Mouse (Mus musculus) liver, embryonic 16.5 days (tissue): ENCODE results near the gene Cntrl. TPM values are rescaled to one million over a fixed set of nuclear protein-coding genes. Genes with fewer than 3 reads are reported as not detected.

Source experiments
- ATAC-seq: fragments of 200-750 bp; cut with Nextera tagmentation; 2 replicates; pipeline ENCODE4 v1.8.0; 2017; ENCODE audit warnings: low read depth, mild to moderate bottlenecking, moderate number of reproducible peaks, moderate library complexity
- H3K27ac ChIP-seq: fragments of 300-500 bp; sonication (generic); 2 replicates; pipeline ENCODE4 v1.5.1; 2014; ENCODE audit warnings: mild to moderate bottlenecking, low read length
- H3K27me3 ChIP-seq: fragments of 300-500 bp; sonication (generic); 2 replicates; pipeline ENCODE4 v1.6.1; 2014; ENCODE audit warnings: low read depth, low read length, mixed read lengths; ENCODE audit not compliant: control insufficient read depth, insufficient read depth
- H3K36me3 ChIP-seq: fragments of 300-500 bp; sonication (generic); 2 replicates; pipeline ENCODE4 v1.6.1; 2014; ENCODE audit warnings: mild to moderate bottlenecking; ENCODE audit not compliant: control insufficient read depth, insufficient read depth
- H3K4me1 ChIP-seq: fragments of 300-500 bp; sonication (generic); 2 replicates; pipeline ENCODE4 v1.6.1; 2014; ENCODE audit warnings: low read depth, low read length, mixed read lengths; ENCODE audit not compliant: control insufficient read depth
- H3K4me2 ChIP-seq: fragments of 300-500 bp; sonication (generic); 2 replicates; pipeline ENCODE4 v1.6.1; 2014; ENCODE audit warnings: low read depth, low read length, mixed read lengths
- H3K4me3 ChIP-seq: fragments of 300-500 bp; sonication (generic); 2 replicates; pipeline ENCODE4 v1.5.1; 2014; ENCODE audit warnings: low read depth, mild to moderate bottlenecking, low read length
- H3K9ac ChIP-seq: fragments of 300-500 bp; sonication (generic); 2 replicates; pipeline ENCODE4 v1.6.1; 2014; ENCODE audit warnings: low read depth, low read length
- H3K9me3 ChIP-seq: fragments of 300-500 bp; sonication (generic); replicated peaks from 2 replicates; pipeline ENCODE4 v1.6.1; 2016; ENCODE audit warnings: low read length; ENCODE audit not compliant: control insufficient read depth
- WGBS: fragments of 180-500 bp; shearing (Covaris S2); extraction: QIAGEN DNeasy Blood & Tissue Kit; methylation state at CpG from one replicate; pipeline ENCODE4 v1.1.7; 2014; ENCODE audit not compliant: insufficient replicate concordance; 5-methylcytosine and 5-hydroxymethylcytosine counted together
- polyA plus RNA-seq: library from polyadenylated mRNA; unstranded; fragments of >200 nt; fragmentation: Nextera tagmentation; extraction: Ambion mirVana; gene quantifications from 2 replicates; pipeline ENCODE4 v1.2.1, GENCODE M21; 2015

Gene Cntrl
- polyA plus RNA-seq, 1 experiment from 2014 or later, result 7.9 TPM

DNA sequence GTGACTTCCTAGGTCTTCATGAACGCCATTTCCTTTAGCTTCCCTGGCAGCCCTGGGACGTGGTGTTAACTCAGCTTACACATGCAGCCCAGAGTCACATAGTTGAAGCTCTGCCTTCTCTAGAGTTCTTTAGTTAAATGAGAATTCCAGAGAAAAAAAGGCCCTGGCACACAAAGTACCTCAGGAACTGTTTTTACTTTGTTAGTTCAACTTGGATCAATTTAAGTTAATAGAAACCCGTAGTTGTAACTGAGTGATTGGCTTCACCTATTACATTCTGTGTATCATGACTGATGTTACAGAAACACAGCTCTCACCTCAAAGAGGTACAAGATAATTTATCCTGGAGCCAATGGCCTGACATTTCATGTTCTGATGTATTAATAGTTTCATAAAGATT, 49.1 kb downstream of the Cntrl start:
- no peak overlapping the region for H3K4me3 ChIP-seq
- peaks cover 17% of the 10 kb centered on the region; the same call in 1 of the 2 replicates for H3K36me3 ChIP-seq
- ATAC-seq, result no peak
- WGBS, result 69% methylated on average over 3 of the region's 3 CpGs
- no peaks in the 10 kb centered on the region for H3K9me3 ChIP-seq
- H3K27ac ChIP-seq, result no peak overlapping the region
- no peak overlapping the region for H3K9ac ChIP-seq
- H3K4me2 ChIP-seq, result no peak overlapping the region
- no peaks in the 10 kb centered on the region for H3K27me3 ChIP-seq
- no peaks in the 10 kb centered on the region for H3K4me1 ChIP-seq

DNA sequence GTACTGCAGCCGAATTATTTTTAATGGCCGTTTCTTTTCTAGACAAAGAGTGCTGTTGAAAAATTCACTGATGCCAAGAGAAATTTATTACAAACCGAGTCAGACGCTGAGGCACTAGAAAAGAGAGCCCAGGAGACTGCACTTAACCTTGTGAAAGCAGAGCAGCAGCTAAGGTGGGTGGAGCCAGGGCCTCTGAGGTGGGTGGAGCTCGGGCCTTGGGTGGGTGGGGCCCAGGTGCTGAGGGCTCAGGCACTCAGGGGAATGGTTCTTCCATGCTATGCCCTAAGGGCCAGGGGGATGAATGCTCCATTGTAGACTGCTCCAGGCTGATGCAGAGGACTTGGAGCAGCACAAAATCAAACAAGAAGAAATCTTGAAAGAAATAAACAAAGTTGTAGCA, 50.9 kb downstream of the Cntrl start:
- no peak overlapping the region for H3K4me2 ChIP-seq
- 47% methylated on average over 5 of the region's 5 CpGs for WGBS
- no peak overlapping the region for H3K27ac ChIP-seq
- ATAC-seq, result 0 out of 2 replicates have a peak, but pooled peaks have one; percentile 35
- H3K36me3 ChIP-seq, result peaks cover 16% of the 10 kb centered on the region; the same call in 1 of the 2 replicates
- H3K4me3 ChIP-seq, result no peak overlapping the region
- no peaks in the 10 kb centered on the region for H3K27me3 ChIP-seq
- H3K9me3 ChIP-seq, result no peaks in the 10 kb centered on the region
- no peaks in the 10 kb centered on the region; the same call in 1 of the 2 replicates for H3K4me1 ChIP-seq
- no peak overlapping the region for H3K9ac ChIP-seq

DNA sequence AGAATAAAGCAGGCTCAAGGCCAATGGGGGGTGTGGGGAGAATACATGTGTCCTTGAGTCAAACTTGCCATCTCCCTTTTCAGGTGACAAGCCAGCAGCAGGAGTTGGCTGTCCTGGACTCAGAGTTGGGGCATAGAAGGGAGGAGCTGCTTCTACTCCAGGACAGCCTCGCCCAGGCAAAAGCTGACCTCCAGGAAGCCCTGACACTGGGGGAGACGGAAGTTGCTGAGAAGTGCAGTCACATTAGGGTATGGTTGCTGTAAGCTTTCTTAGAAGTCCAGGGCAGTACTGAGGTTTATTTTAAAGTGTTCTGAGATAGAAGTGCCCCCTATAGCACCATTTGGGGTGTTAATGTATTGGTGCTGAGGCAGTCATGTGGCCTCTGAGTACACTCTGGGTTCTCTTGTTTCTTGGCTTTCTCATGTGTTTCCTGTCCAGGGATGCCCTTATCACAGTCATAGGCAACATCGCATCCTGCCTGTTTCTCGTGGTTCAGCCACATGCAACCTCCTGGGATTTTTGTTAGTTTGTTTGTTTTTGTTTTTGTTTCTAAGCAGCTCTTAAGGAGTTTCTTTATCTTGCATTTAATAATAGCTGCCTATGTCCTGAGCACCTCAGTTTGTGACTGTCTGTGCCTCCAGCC, 52.7 kb downstream of the Cntrl start:
- peaks cover 5% of the 10 kb centered on the region for H3K36me3 ChIP-seq
- H3K4me3 ChIP-seq, result no peak overlapping the region
- no peak for ATAC-seq
- no peak overlapping the region for H3K4me2 ChIP-seq
- H3K9ac ChIP-seq, result no peak overlapping the region
- no peaks in the 10 kb centered on the region for H3K27me3 ChIP-seq
- no peaks in the 10 kb centered on the region; the same call in 1 of the 2 replicates for H3K4me1 ChIP-seq
- H3K27ac ChIP-seq, result peak overlapping the region; percentile 29; the same call in 1 of the 2 replicates
- no peaks in the 10 kb centered on the region for H3K9me3 ChIP-seq
- 56% methylated on average over 4 of the region's 4 CpGs for WGBS

DNA sequence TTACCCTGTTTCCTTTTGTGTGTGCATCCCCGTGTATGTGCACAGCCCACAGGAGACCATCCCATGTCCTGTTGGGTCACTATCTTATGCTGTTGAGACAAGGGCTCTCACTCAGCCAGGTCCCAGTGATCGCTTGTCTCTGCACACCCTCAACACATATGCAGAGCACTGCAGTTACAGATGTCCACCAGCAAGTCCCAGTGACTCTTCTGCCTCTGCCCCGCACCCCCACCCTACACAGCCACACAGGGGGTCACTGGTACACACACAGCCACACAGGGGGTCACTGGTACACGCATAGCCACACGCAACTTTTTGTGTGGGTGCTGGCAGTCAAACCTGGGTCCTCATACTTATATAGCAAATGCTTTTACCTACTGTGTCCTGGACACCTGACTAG, 54.1 kb downstream of the Cntrl start:
- Histone ChIP-seq H3K4me2 (no peak overlapping the region), H3K27me3 (no peaks in the 10 kb centered on the region), H3K9me3 (no peaks in the 10 kb centered on the region), H3K9ac (no peak overlapping the region), H3K27ac (no peak overlapping the region), H3K4me1 (no peaks in the 10 kb centered on the region; the same call in 1 of the 2 replicates), H3K4me3 (no peak overlapping the region), H3K36me3 (peaks cover 5% of the 10 kb centered on the region)
- ATAC-seq, result no peak
- 77% methylated on average over 5 of the region's 5 CpGs for WGBS

DNA sequence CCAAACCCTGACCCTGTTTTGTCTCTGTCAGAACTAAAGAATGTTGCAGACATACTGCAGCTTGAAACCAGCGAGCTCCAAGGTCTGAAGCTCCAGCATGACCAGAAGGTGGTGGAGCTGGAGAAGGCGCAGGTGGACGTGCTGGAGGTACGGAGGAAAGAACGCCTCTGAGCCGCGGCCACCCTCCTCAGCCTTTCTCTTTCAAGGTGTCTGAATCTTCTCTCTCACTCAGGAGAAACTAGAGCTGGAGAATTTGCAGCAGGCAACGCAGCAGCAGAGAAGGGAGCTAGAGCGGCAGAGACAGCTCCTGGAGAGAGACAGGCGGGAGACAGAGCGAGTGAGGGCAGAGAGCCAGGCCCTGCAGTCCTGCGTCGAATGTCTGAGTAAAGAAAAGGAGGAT, 56.1 kb downstream of the Cntrl start:
- 85% methylated on average over 13 of the region's 13 CpGs for WGBS
- no peaks in the 10 kb centered on the region; the same call in 1 of the 2 replicates for H3K4me1 ChIP-seq
- no peak overlapping the region for H3K27ac ChIP-seq
- no peak overlapping the region for H3K9ac ChIP-seq
- ATAC-seq, result no peak
- H3K9me3 ChIP-seq, result no peaks in the 10 kb centered on the region
- H3K36me3 ChIP-seq, result no peaks in the 10 kb centered on the region; the same call in none of the 2 replicates
- no peaks in the 10 kb centered on the region for H3K27me3 ChIP-seq
- no peak overlapping the region for H3K4me3 ChIP-seq
- no peak overlapping the region for H3K4me2 ChIP-seq

DNA sequence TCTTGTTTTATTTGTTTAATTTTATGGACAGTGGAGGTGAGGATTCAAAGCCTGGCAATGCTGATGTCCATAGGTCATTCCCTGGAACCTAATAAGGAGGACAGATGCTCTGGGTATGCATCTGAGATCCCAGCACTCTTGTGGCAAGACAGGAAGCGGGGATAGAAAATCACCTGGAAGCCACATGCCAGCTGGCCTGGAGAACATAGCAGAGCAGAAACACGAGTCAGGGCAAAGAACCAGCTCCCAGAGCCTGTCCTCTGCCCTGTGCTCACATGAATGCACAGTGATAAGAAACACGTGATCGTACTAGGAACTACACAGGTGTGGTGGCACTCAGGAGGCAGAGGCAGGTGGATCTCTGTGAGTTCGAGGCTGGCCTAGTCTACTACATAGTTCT, 57.5 kb downstream of the Cntrl start:
- no peak overlapping the region for H3K27ac ChIP-seq
- no peak overlapping the region for H3K4me2 ChIP-seq
- 82% methylated on average over 5 of the region's 5 CpGs for WGBS
- no peak overlapping the region for H3K4me3 ChIP-seq
- no peak overlapping the region for H3K9ac ChIP-seq
- no peaks in the 10 kb centered on the region; the same call in 1 of the 2 replicates for H3K4me1 ChIP-seq
- H3K9me3 ChIP-seq, result no peaks in the 10 kb centered on the region
- no peak for ATAC-seq
- H3K27me3 ChIP-seq, result no peaks in the 10 kb centered on the region
- H3K36me3 ChIP-seq, result peaks cover 7% of the 10 kb centered on the region

DNA sequence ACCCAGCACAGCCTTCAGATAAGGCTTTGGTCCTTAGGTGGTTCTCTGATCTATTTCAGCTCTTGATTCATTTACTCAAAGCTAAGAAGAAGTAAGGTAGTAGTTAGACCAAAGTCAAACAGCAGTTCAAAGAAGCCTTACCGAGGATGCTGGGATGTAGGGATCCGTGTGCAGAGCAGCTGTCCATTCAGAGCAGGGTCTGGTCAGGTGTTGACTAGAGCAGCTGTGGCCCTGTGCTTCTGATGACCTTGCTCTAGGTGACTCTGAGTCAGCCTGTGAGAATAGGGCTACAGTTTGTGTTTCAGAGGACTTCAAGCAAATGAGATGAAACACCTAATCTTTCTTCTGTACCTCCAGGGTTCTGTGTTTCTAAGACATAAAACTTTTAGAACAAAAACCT, 60.2 kb downstream of the Cntrl start:
- Histone ChIP-seq H3K4me2 (no peak overlapping the region), H3K9me3 (no peaks in the 10 kb centered on the region), H3K4me1 (peaks cover 1% of the 10 kb centered on the region; the same call in 1 of the 2 replicates), H3K4me3 (no peak overlapping the region), H3K27me3 (no peaks in the 10 kb centered on the region), H3K27ac (no peak overlapping the region), H3K36me3 (peaks cover 20% of the 10 kb centered on the region), H3K9ac (no peak overlapping the region)
- 78% methylated on average over 2 of the region's 2 CpGs for WGBS
- no peak for ATAC-seq

DNA sequence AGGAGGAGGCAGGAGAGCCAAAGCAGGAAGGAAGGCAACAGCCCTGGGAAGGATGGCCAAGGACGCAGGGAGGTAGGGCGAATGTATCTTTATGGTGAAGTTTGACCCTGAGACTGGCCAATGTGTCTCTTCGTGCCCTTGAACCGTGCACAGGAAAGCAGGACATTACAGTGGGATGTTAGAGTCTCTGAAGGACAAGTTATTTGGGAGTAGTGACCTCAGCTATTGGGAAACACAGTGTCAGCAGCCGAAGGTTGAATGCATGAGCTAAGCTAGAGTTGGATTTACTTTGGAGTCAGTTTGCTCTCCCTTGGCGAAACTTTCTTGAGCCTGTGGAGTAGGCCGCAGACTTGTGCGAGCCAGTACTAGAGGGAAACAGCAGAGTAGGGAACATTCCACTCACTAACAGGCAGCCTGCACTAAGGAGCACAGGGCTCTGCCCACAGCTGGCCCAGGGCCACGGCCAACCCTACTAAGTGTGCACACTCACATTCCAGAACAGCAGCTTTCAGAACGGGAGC, 62.1 kb downstream of the Cntrl start:
- Histone ChIP-seq H3K4me1 (peaks cover 4% of the 10 kb centered on the region; the same call in 1 of the 2 replicates), H3K27me3 (no peaks in the 10 kb centered on the region), H3K4me2 (no peak overlapping the region), H3K9me3 (no peaks in the 10 kb centered on the region), H3K36me3 (peaks cover 28% of the 10 kb centered on the region), H3K4me3 (no peak overlapping the region), H3K27ac (0 out of 2 replicates have a peak overlapping the region, but pooled peaks have one; percentile 31), H3K9ac (no peak overlapping the region)
- WGBS, result 73% methylated on average over 10 of the region's 10 CpGs
- ATAC-seq, result peak; percentile 30; the same call in 1 of the 2 replicates

DNA sequence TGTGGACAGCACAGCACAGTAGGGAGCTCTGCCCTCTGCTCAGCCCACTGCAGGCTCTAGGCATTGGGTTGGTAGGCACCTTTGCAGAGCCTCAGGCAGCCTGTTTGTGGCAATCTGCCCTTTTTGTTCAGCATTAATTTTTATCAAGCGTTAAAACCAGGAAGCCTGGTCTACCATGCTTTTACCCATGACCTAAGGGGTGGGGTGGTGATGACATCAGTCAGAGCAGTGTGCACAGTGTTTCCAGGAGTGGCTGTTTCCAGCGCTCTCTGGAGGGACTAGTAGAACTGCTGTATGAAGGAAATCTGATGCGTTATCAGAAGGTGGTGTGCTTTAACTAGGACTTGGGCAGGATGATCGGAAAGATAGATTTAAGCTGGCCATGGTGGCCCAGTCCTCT, 63.0 kb downstream of the Cntrl start:
- Histone ChIP-seq H3K4me3 (no peak overlapping the region), H3K9me3 (no peaks in the 10 kb centered on the region), H3K4me2 (no peak overlapping the region), H3K9ac (no peak overlapping the region), H3K4me1 (peaks cover 4% of the 10 kb centered on the region; the same call in 1 of the 2 replicates), H3K27ac (no peak overlapping the region), H3K27me3 (no peaks in the 10 kb centered on the region), H3K36me3 (peaks cover 28% of the 10 kb centered on the region)
- no peak for ATAC-seq
- 77% methylated on average over 4 of the region's 4 CpGs for WGBS
